Mouse (Mus musculus) lung, postnatal 0 days (tissue): Measurements from ENCODE around the gene Nup188. TPM values are rescaled to one million over a fixed set of nuclear protein-coding genes. Genes with fewer than 3 reads are reported as not detected.

Source experiments
- ATAC-seq: fragments of 200-750 bp; cut with Nextera tagmentation; 2 replicates; pipeline ENCODE4 v1.8.0; 2017; ENCODE audit warnings: moderate library complexity
- DNase-seq: peaks from one replicate; pipeline ENCODE4 v3.0.0-alpha.2; 2016; ENCODE audit warnings: low spot score
- H3K27ac ChIP-seq: fragments of 300-500 bp; sonication (generic); 2 replicates; pipeline ENCODE4 v1.5.1; 2014; ENCODE audit warnings: antibody characterized with exemption, mild to moderate bottlenecking, low read length, mixed read lengths
- H3K27me3 ChIP-seq: fragments of 300-500 bp; sonication (generic); replicated peaks from 2 replicates; pipeline ENCODE4 v1.6.1; 2014; ENCODE audit warnings: low read length, mixed read lengths; ENCODE audit not compliant: insufficient read depth
- H3K36me3 ChIP-seq: fragments of 300-500 bp; sonication (generic); 2 replicates; pipeline ENCODE4 v1.6.1; 2014; ENCODE audit warnings: low read length, mixed read lengths; ENCODE audit not compliant: insufficient read depth
- H3K4me1 ChIP-seq: fragments of 300-500 bp; sonication (generic); 2 replicates; pipeline ENCODE4 v1.6.1; 2014; ENCODE audit warnings: antibody characterized with exemption, low read depth, low read length, mixed read lengths; ENCODE audit not compliant: insufficient read depth
- H3K4me2 ChIP-seq: fragments of 300-500 bp; sonication (generic); replicated peaks from 2 replicates; pipeline ENCODE4 v1.6.1; 2014; ENCODE audit warnings: low read depth, mild to moderate bottlenecking, low read length, moderate library complexity, mixed read lengths
- H3K4me3 ChIP-seq: fragments of 300-500 bp; sonication (generic); 2 replicates; pipeline ENCODE4 v1.5.1; 2014; ENCODE audit warnings: low read depth, low read length
- H3K9ac ChIP-seq: fragments of 300-500 bp; sonication (generic); replicated peaks from 2 replicates; pipeline ENCODE4 v1.6.1; 2014; ENCODE audit warnings: low read depth, mild to moderate bottlenecking
- H3K9me3 ChIP-seq: fragments of 300-500 bp; sonication (generic); 2 replicates; pipeline ENCODE4 v1.6.1; 2016; ENCODE audit warnings: low read length, mixed read lengths
- CTCF ChIP-seq: IDR thresholded peaks from 2 replicates; pipeline ENCODE4 v1.5.1; 2016; ENCODE audit warnings: antibody characterized with exemption, mild to moderate bottlenecking
- EP300 ChIP-seq: IDR thresholded peaks from 2 replicates; pipeline ENCODE4 v1.6.1; 2016; ENCODE audit warnings: antibody characterized with exemption, mild to moderate bottlenecking, control low read depth
- WGBS: fragments of 180-500 bp; shearing (Covaris S2); extraction: QIAGEN DNeasy Blood & Tissue Kit; methylation state at CpG from one replicate; pipeline ENCODE4 v1.1.7; 2014; 5-methylcytosine and 5-hydroxymethylcytosine counted together
- polyA plus RNA-seq: library from polyadenylated mRNA; unstranded; fragments of >200 nt; fragmentation: Nextera tagmentation; extraction: Ambion mirVana; gene quantifications from 2 replicates; pipeline ENCODE4 v1.2.1, GENCODE M21; 2015

Gene Nup188
- polyA plus RNA-seq, 1 experiment from 2014 or later, result 8.9 TPM

- Histone ChIP-seq H3K9ac (no peak overlapping the region), H3K27ac (no peak overlapping the region), H3K36me3 (peaks cover 16% of the 10 kb centered on the region; the same call in 1 of the 2 replicates), H3K9me3 (no peaks in the 10 kb centered on the region), H3K27me3 (no peaks in the 10 kb centered on the region), H3K4me2 (no peak overlapping the region), H3K4me1 (peaks cover 13% of the 10 kb centered on the region; the same call in 1 of the 2 replicates), H3K4me3 (no peak overlapping the region)
- ATAC-seq (no peak), DNase-seq (no peak)
- WGBS, result 73% methylated on average over 4 of the region's 4 CpGs
- TF ChIP-seq EP300 (no peak), CTCF (no peak)
Observed at GRCm38 (mm10) chr2:30247681-30248080, 38.5 kb upstream of the Nup188 start.

GRCm38 (mm10) chr2:30249182-30249581, 37.0 kb upstream of the Nup188 start:
- Histone ChIP-seq H3K9ac (no peak overlapping the region), H3K27ac (no peak overlapping the region)
- no peak for ATAC-seq

GRCm38 (mm10) chr2:30250166-30251128, 35.8 kb upstream of the Nup188 start:
- ATAC-seq (no peak), DNase-seq (no peak)
- peaks cover 7% of the 10 kb centered on the region; the same call in 1 of the 2 replicates for H3K4me1 ChIP-seq
- 79% methylated on average over 10 of the region's 10 CpGs for WGBS
- no peak overlapping the region for H3K4me2 ChIP-seq
- H3K9me3 ChIP-seq, result no peaks in the 10 kb centered on the region
- peaks cover 14% of the 10 kb centered on the region; the same call in 1 of the 2 replicates for H3K36me3 ChIP-seq
- H3K9ac ChIP-seq, result no peak overlapping the region
- no peak overlapping the region for H3K4me3 ChIP-seq
- H3K27me3 ChIP-seq, result no peaks in the 10 kb centered on the region
- TF ChIP-seq CTCF, result no peak
- no peak for TF ChIP-seq EP300
- no peak overlapping the region for H3K27ac ChIP-seq

More at GRCm38 (mm10) chr2:30249182-30249581, 37.0 kb upstream of the Nup188 start:
- Histone ChIP-seq H3K27me3 (no peaks in the 10 kb centered on the region), H3K4me3 (no peak overlapping the region), H3K36me3 (peaks cover 9% of the 10 kb centered on the region; the same call in 1 of the 2 replicates), H3K4me2 (no peak overlapping the region), H3K4me1 (peaks cover 7% of the 10 kb centered on the region; the same call in 1 of the 2 replicates), H3K9me3 (no peaks in the 10 kb centered on the region)
- TF ChIP-seq CTCF (no peak), EP300 (no peak)
- no peak for DNase-seq
- 93% methylated on average over 3 of the region's 3 CpGs for WGBS

- Histone ChIP-seq H3K36me3 (peaks cover 21% of the 10 kb centered on the region; the same call in 1 of the 2 replicates), H3K4me1 (peaks cover 7% of the 10 kb centered on the region; the same call in 1 of the 2 replicates), H3K9ac (no peak overlapping the region), H3K9me3 (no peaks in the 10 kb centered on the region), H3K27ac (0 out of 2 replicates have a peak overlapping the region, but pooled peaks have one; percentile 38), H3K4me2 (no peak overlapping the region), H3K4me3 (no peak overlapping the region), H3K27me3 (no peaks in the 10 kb centered on the region)
- peak; percentile 70 for DNase-seq
- 70% methylated on average over 5 of the region's 5 CpGs for WGBS
- peak; percentile 80 for ATAC-seq
- TF ChIP-seq EP300, result no peak
- no peak for TF ChIP-seq CTCF
Observed at GRCm38 (mm10) chr2:30251417-30252104, 34.6 kb upstream of the Nup188 start.

- DNase-seq, result no peak
- no peak overlapping the region for H3K9ac ChIP-seq
- TF ChIP-seq CTCF (no peak), EP300 (no peak)
- 79% methylated on average over 3 of the region's 3 CpGs for WGBS
- H3K4me3 ChIP-seq, result no peak overlapping the region
- H3K4me2 ChIP-seq, result no peak overlapping the region
- no peak overlapping the region for H3K27ac ChIP-seq
- H3K4me1 ChIP-seq, result peaks cover 7% of the 10 kb centered on the region; the same call in 1 of the 2 replicates
- no peak for ATAC-seq
- peaks cover 29% of the 10 kb centered on the region; the same call in 1 of the 2 replicates for H3K36me3 ChIP-seq
- H3K27me3 ChIP-seq, result no peaks in the 10 kb centered on the region
- no peaks in the 10 kb centered on the region for H3K9me3 ChIP-seq
Observed at GRCm38 (mm10) chr2:30252521-30252920, 33.7 kb upstream of the Nup188 start.

GRCm38 (mm10) chr2:30253809-30254208, 32.4 kb upstream of the Nup188 start:
- Histone ChIP-seq H3K4me2 (no peak overlapping the region), H3K27me3 (no peaks in the 10 kb centered on the region), H3K9me3 (no peaks in the 10 kb centered on the region), H3K4me3 (no peak overlapping the region), H3K36me3 (peaks cover 31% of the 10 kb centered on the region; the same call in 1 of the 2 replicates), H3K27ac (no peak overlapping the region), H3K4me1 (peaks cover 12% of the 10 kb centered on the region; the same call in 1 of the 2 replicates), H3K9ac (no peak overlapping the region)
- no peak for ATAC-seq
- WGBS, result 67% methylated on average over 5 of the region's 5 CpGs
- TF ChIP-seq EP300 (no peak), CTCF (no peak)
- no peak for DNase-seq
